Mouse (Mus musculus): Measurements from ENCODE around the gene Gjb4. TPM values are rescaled to one million over a fixed set of nuclear protein-coding genes. Genes with fewer than 3 reads are reported as not detected.

Gene Gjb4
- polyA plus RNA-seq, 1 experiment from 2014 or later: not detected

DNA sequence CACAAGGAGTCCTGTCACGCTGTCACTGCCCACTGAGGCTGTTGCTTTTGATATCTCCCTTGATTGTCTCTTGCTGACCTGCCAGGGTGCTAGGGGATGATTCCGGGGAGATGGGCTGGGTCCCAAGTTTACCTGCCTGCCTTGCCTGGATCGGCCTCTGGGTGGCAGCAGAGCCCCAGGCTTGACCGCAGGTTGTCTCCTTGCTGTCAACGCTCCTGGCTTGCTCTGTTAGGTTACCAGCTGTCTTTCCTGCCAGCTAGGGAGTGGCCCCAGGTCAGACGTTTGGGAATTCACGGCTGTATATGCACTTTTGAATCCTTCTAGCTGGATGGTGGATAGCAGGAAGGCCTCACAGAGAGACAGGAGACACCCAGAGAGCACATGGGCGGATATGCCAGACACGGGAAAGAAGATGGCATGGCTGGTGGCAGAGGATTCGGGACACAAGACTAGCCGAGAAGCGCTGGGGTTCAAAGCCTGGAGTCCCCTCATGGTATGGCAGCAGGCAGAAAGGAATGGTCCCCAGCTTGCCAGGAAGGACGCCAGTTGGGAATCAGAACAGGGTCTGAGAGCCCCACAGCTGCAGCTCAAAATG is 14.6 kb upstream of the Gjb4 start:
- WGBS: 33% methylated on average over 13 of the region's 13 CpGs
- Histone ChIP-seq H3K4me1 (replicated peaks) (peaks cover 22% of the 10 kb centered on the region), H3K27me3 (peaks cover 19% of the 10 kb centered on the region; the same call in 1 of the 2 replicates), H3K4me2 (no peak overlapping the region), H3K9ac (peak overlapping the region; percentile 25; the same call in 1 of the 2 replicates), H3K27ac (no peak overlapping the region), H3K4me3 (no peak overlapping the region), H3K9me3 (no peaks in the 10 kb centered on the region), H3K36me3 (no peaks in the 10 kb centered on the region)
- peak; percentile 59; the same call in 1 of the 2 replicates for ATAC-seq (ENCODE audit: low FRiP score)

DNA sequence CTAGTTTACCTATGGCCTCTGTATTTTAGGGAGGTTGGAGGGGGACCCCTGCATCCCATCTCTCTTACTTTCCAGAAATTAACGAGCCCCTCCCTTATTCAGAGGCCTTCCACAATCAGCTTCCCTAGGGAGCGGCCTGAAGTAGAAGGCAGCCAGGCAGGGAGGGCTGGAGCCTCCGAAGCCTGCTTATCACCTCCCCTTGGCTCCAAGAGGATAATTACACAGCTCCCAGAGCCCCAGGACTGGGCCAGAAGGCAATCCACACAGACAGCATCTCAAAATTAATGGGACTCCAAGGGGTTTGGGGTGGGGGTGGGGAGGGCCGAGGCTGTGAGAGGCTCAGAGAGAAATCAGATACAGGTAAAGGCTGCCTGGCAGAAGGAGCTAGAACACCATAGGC is 12.0 kb upstream of the Gjb4 start:
- H3K4me1 ChIP-seq (replicated peaks): peaks cover 22% of the 10 kb centered on the region
- H3K9ac ChIP-seq: 0 out of 2 replicates have a peak overlapping the region, but pooled peaks have one; percentile 5
- H3K27ac ChIP-seq: 0 out of 2 replicates have a peak overlapping the region, but pooled peaks have one; percentile 44
- H3K36me3 ChIP-seq: no peaks in the 10 kb centered on the region
- 0 out of 2 replicates have a peak, but pooled peaks cover 7% of the 10 kb centered on the region for H3K27me3 ChIP-seq
- 14% methylated on average over 4 of the region's 4 CpGs for WGBS
- H3K4me2 ChIP-seq: no peak overlapping the region
- H3K4me3 ChIP-seq: no peak overlapping the region
- no peaks in the 10 kb centered on the region for H3K9me3 ChIP-seq
- no peak for ATAC-seq (ENCODE audit: low FRiP score)

DNA sequence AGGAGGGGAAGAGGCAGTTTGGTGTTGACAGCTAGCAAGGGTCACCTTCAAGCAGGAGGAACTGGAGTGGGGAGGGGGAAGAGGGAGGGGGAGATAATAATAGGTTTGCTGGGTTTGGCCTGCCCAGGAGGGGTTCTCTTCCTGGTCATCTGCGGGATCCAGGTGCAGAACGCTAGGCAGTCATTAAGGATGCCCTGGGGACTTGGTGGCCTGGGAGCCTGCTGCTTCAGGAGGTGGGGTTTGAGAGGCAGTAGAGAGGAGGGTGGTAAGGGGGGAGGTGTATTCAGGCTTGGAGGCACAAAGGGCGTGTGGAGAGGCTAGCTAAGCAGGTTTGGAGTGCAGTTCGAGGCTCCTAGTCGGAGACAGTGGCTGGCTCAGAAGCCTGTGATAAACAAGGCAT is 11.6 kb upstream of the Gjb4 start:
- Histone ChIP-seq H3K27me3 (0 out of 2 replicates have a peak, but pooled peaks cover 7% of the 10 kb centered on the region), H3K27ac (0 out of 2 replicates have a peak overlapping the region, but pooled peaks have one; percentile 44), H3K9ac (0 out of 2 replicates have a peak overlapping the region, but pooled peaks have one; percentile 5), H3K4me2 (no peak overlapping the region), H3K9me3 (no peaks in the 10 kb centered on the region), H3K4me1 (replicated peaks) (peaks cover 22% of the 10 kb centered on the region), H3K36me3 (no peaks in the 10 kb centered on the region), H3K4me3 (no peak overlapping the region)
- 15% methylated on average over 5 of the region's 5 CpGs for WGBS
- no peak for ATAC-seq (ENCODE audit: low FRiP score)

DNA sequence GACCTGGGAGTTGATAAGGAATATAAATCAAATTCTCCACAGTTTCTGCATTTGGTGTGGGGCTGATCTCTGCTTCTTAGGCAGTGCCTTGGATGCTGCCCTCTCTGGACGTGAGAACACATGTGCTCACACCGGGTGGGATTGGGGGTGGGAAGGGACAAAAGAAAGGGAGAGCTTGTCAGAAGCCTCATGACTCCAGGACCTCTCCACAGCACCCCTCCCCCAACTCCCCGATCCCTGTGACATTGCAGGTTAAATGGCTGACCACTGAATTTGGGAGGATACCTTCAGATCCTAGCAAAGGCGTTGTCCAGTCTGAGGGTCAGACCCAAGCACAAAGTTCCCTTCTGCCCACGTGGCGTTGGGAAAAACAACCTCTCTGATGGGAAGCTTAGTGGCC is 10.6 kb upstream of the Gjb4 start:
- Histone ChIP-seq H3K9ac (no peak overlapping the region), H3K36me3 (no peaks in the 10 kb centered on the region), H3K27me3 (0 out of 2 replicates have a peak, but pooled peaks cover 9% of the 10 kb centered on the region), H3K4me2 (no peak overlapping the region), H3K4me3 (no peak overlapping the region), H3K9me3 (no peaks in the 10 kb centered on the region), H3K4me1 (replicated peaks) (peaks cover 25% of the 10 kb centered on the region), H3K27ac (no peak overlapping the region)
- ATAC-seq (ENCODE audit: low FRiP score): no peak
- 64% methylated on average over 6 of the region's 6 CpGs for WGBS

DNA sequence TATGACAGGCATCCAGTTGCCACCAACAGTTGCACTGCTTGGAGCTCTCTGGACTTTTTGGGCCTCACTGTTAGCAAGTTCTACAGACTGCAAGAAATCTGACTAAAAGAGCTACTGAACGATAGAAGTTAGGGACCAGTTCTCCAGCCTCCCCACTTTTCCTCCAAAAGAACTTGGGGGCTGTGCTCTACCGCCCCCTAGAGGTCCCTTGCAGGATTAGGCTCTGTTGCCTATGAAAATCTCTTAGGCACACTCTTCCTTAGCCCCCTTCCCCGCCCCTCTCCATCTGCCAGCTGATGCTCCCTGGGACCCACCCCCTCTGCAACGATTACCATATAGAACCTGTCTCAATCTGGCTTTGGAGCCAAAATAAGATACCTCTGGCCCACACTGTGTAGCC is 9.4 kb upstream of the Gjb4 start:
- Histone ChIP-seq H3K4me2 (no peak overlapping the region), H3K9me3 (no peaks in the 10 kb centered on the region), H3K4me3 (no peak overlapping the region), H3K27ac (no peak overlapping the region), H3K9ac (no peak overlapping the region), H3K36me3 (no peaks in the 10 kb centered on the region), H3K27me3 (0 out of 2 replicates have a peak, but pooled peaks cover 10% of the 10 kb centered on the region), H3K4me1 (replicated peaks) (peaks cover 17% of the 10 kb centered on the region)
- WGBS: 60% methylated on average over 4 of the region's 4 CpGs
- no peak for ATAC-seq (ENCODE audit: low FRiP score)

DNA sequence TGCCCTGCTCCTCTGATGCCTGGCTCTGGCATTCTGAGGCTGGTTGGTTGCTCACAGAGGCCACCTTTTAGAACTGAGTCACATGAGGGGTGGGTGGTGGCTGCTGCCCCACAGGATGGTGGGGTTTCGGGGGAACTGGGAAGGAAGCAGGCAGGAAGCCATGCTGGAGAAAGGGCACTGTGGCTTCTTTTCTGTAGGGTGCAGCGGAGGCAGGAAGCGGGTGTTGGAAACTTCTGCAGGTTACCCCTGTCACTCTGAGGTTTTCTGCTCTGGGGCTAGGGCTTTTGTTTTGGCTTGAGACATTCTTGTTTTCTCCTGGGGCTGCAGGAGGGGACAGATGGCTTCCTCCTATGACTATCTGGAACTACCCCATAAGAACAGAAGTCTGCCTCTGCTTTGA is 8.6 kb upstream of the Gjb4 start:
- no peaks in the 10 kb centered on the region for H3K36me3 ChIP-seq
- 92% methylated on average over 3 of the region's 3 CpGs for WGBS
- no peak for ATAC-seq (ENCODE audit: low FRiP score)
- H3K4me2 ChIP-seq: no peak overlapping the region
- H3K9ac ChIP-seq: no peak overlapping the region
- no peak overlapping the region for H3K4me3 ChIP-seq
- peaks cover 23% of the 10 kb centered on the region for H3K4me1 ChIP-seq (replicated peaks)
- H3K9me3 ChIP-seq: no peaks in the 10 kb centered on the region
- H3K27ac ChIP-seq: no peak overlapping the region
- 0 out of 2 replicates have a peak, but pooled peaks cover 14% of the 10 kb centered on the region for H3K27me3 ChIP-seq

DNA sequence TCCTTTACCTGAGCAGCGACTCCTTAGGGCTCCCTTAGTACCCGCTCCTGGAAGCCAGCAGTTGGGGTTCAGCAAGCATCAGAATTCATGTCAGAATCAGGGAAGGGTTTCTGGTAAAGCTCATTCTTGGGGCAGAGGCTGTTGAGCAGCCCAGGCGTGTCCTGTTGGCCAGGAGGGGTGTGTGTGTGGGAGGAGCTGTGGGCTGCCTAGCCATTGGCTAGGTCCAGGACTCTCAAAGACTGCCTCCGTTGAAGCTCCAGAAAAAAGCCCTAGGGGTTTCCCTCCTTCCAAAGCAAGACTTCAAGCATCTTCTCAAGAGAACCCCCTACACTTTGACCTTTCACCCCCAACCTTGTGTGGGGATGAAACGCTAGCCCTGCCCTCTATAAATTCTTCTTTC is 4.1 kb upstream of the Gjb4 start, which contains the start of gene Gjb5:
TSS of gene Gjb5 (minus strand) at position 164 of the 400 bp plus-strand sequence.
- H3K4me3 ChIP-seq: no peak within 1 kb of the TSS
- ATAC-seq (ENCODE audit: low FRiP score): no peak
- H3K27me3 ChIP-seq: 0 out of 2 replicates have a peak, but pooled peaks cover 17% of the 10 kb centered on the region
- no peaks in the 10 kb centered on the region for H3K9me3 ChIP-seq
- 28% methylated on average over 5 of the region's 5 CpGs for WGBS
- H3K4me1 ChIP-seq (replicated peaks): peaks cover 20% of the 10 kb centered on the region
- no peak within 1 kb of the TSS for H3K4me2 ChIP-seq
- no peaks in the 10 kb centered on the region for H3K36me3 ChIP-seq
- H3K9ac ChIP-seq: no peak within 1 kb of the TSS
- no peak within 1 kb of the TSS for H3K27ac ChIP-seq

DNA sequence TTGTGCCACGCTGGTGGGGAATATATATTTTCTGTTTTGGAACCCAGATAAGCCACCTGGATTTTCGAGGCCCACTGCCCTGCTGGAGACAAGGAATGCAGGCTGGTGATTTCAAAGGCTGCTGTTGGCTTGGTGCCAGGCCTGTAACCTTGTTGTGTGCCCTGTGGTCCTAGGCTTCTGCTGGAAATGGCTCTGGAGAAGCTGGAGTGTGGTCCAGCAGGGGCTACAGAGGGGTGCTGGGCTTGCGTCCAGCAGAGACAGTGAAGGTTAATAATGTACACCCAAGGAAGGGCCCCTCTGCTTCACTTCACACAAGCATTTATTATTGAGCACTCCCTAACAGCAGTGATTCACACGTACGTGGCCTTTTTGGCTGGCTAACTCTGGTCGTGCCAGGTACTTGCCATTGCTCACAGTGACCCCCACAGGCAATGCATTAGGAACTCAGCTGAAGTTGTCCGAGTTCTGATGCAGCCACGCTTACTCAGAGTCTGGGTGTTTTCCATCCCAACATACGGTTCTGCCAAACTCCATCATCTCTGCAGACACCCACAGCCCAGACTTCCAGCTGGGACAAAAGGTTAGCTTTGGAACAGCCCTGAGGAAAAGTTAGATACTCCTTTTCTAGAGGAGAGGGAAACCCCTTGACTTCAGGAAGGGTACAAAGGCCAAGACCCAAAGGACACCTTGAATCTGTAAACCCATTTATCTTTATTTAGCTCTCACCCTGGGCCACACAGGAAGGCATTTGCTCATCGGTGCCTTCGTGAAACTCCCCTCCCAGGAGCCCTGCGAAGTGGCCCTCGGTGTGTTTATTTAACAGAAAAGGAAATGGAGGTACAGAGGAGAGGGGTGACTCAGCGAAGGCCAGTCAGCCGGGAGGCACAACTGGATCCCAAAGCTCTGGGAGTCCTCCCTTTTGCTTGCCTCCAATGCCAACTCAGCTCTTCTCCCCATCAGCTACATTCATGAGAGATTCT is 915 bp upstream of the Gjb4 start:
- no peaks in the 10 kb centered on the region for H3K9me3 ChIP-seq
- 73% methylated on average over 15 of the region's 15 CpGs for WGBS
- peaks cover 16% of the 10 kb centered on the region for H3K4me1 ChIP-seq (replicated peaks)
- 0 out of 2 replicates have a peak, but pooled peaks cover 17% of the 10 kb centered on the region for H3K27me3 ChIP-seq
- H3K9ac ChIP-seq: no peak overlapping the region
- no peak overlapping the region for H3K4me2 ChIP-seq
- no peaks in the 10 kb centered on the region for H3K36me3 ChIP-seq
- H3K4me3 ChIP-seq: no peak overlapping the region
- no peak for ATAC-seq (ENCODE audit: low FRiP score)
- no peak overlapping the region for H3K27ac ChIP-seq

DNA sequence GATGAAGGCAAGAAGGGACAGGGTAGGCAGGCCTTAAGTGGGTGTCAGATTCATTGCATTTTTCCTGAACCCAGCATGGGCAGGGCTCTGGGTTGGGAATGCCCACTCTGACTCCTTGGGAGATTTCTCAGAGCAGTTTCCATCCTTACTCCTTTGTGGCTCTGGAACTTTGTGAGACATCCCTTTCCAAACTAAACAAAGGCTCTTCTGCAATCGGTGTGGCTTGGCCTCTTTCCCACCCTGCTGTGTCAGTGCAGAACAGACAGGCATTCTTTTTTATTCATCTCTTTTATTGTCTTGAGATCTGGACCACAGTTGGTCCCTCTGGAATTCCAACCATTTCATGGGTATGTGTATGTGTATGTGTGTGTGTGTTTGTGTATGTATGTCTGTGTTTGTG is 1.3 kb downstream of the Gjb4 start:
- 14% methylated on average over 1 of the region's 1 CpGs for WGBS
- peaks cover 11% of the 10 kb centered on the region for H3K4me1 ChIP-seq (replicated peaks)
- H3K9me3 ChIP-seq: no peaks in the 10 kb centered on the region

DNA sequence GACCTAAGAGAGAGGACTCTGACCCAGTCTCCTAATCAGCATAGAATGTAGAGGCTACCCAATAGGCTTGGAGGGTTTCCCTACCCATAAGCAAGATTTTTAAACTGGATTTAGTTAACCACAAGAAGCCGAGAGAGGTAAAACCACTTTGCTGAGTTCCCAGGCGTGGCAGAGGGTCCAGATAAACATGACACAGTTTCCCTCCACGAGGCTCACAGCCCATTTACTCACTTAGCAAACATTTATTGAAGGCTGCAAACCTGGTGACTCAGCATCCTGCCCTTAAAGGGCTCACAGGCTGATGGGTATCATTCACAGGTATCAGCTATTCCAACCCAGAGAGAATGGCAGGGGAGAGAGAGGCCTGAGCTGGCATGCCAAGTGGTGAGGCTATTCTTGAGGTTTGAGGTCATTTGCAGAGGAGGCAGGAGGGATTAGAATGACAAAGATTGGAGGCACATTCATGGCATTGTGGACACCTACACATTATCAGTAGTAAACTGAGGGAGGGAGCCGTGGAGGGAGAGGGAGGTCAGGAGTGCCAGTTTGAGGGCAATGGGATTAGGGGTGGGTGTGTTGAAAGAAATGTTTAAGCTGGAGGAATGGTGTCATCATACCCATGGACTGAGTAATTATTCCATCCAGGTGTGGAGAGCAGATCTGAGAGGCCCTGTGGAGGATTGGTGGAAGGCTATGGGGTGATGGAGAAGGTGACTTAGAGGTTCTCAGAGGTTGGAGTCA is 4.2 kb downstream of the Gjb4 start:
- no peaks in the 10 kb centered on the region for H3K9me3 ChIP-seq
- H3K4me2 ChIP-seq: no peak overlapping the region
- no peak overlapping the region for H3K4me3 ChIP-seq
- no peaks in the 10 kb centered on the region for H3K36me3 ChIP-seq
- WGBS: 75% methylated on average over 4 of the region's 4 CpGs
- H3K27me3 ChIP-seq: no peaks in the 10 kb centered on the region
- H3K4me1 ChIP-seq (replicated peaks): peaks cover 9% of the 10 kb centered on the region
- no peak overlapping the region for H3K27ac ChIP-seq
- ATAC-seq (ENCODE audit: low FRiP score): no peak
- H3K9ac ChIP-seq: no peak overlapping the region

More for the DNA sequence above, 1.3 kb downstream of the Gjb4 start:
- H3K9ac ChIP-seq: no peak overlapping the region
- H3K27ac ChIP-seq: no peak overlapping the region
- no peaks in the 10 kb centered on the region for H3K36me3 ChIP-seq
- no peak overlapping the region for H3K4me2 ChIP-seq
- H3K27me3 ChIP-seq: 0 out of 2 replicates have a peak, but pooled peaks cover 3% of the 10 kb centered on the region
- no peak overlapping the region for H3K4me3 ChIP-seq
- no peak for ATAC-seq (ENCODE audit: low FRiP score)

DNA sequence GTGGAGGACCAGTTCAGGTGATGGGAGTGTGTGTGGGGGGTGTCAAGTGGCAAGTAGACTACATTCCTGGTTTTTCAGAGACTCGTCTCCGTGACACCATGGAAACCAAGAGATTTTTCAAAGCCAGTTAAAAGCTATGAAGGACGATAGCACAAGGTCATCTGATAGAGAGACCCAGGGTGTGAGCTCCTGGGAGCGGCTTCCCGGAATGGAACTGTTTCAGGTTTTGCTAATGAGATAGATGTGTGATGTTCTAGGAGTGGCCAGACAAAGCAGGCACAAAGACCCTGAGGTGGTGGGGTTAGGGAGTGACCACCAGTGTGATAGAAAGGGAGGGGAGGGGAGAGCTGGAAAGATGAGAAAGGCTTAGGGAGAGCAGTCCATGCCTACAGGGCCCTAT is 8.9 kb downstream of the Gjb4 start:
- no peaks in the 10 kb centered on the region for H3K4me1 ChIP-seq (replicated peaks)
- H3K27me3 ChIP-seq: no peaks in the 10 kb centered on the region
- ATAC-seq (ENCODE audit: low FRiP score): no peak
- H3K4me2 ChIP-seq: no peak overlapping the region
- H3K9ac ChIP-seq: no peak overlapping the region
- no peak overlapping the region for H3K4me3 ChIP-seq
- WGBS: 90% methylated on average over 5 of the region's 5 CpGs
- no peaks in the 10 kb centered on the region for H3K9me3 ChIP-seq
- H3K27ac ChIP-seq: no peak overlapping the region
- H3K36me3 ChIP-seq: no peaks in the 10 kb centered on the region

DNA sequence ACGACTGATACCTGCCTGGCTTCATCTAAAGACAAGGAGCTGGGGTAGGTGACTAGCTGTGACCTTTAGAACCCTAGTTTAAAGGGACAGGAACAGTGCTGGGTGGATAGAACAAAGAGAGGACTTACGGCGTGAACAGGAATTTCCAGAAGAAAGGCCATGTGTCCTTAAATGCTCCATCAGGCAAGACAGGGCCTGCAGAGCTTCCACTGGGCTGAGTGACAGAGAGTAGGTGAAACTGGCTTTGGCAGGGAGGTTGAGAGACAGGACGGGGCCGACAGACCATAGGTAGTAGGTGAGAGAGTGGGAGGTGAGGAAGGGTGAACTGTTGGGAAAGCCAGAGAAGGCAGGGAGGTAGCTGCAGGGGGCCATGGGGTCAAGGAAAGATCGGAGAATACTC is 12.5 kb downstream of the Gjb4 start:
- Histone ChIP-seq H3K4me3 (no peak overlapping the region), H3K4me1 (replicated peaks) (no peaks in the 10 kb centered on the region), H3K9me3 (no peaks in the 10 kb centered on the region), H3K4me2 (no peak overlapping the region), H3K36me3 (no peaks in the 10 kb centered on the region), H3K9ac (no peak overlapping the region), H3K27ac (no peak overlapping the region), H3K27me3 (no peaks in the 10 kb centered on the region)
- ATAC-seq (ENCODE audit: low FRiP score): no peak
- WGBS: 67% methylated on average over 6 of the region's 6 CpGs

Measured in hindbrain, embryonic 13.5 days (tissue).